24 mouse cellular contexts compared by ENCODE assay signal in genomic region chr3:63341481-63341880, GRCm38 (mm10).
DNase-seq lines count a peak whose midpoint lies in the region; ATAC-seq and TF ChIP-seq lines count a peak whose summit lies in the region.
"Had no signal": no experiment of that assay in that cellular context is flagged by ENCODE, and none has a peak within 500 bp of the region (broad histone marks: within the 10 kb centered on the region; RNA-seq: fewer than 3 reads in every experiment).

No protein-coding gene starts in this region.

- H3K9ac ChIP-seq in liver, adult 2 months (ENCODE audit: low read depth, low read length), result no peak overlapping the region
- H3K9ac ChIP-seq in liver, embryonic 12.5 days, result no peak overlapping the region
- no peak overlapping the region for H3K9ac ChIP-seq in forebrain, embryonic 15.5 days (replicated peaks)
- H3K9ac ChIP-seq: embryonic facial prominence, embryonic 12.5 days; embryonic facial prominence, embryonic 15.5 days; heart, embryonic 13.5 days; hindbrain, embryonic 14.5 days had no signal

- H3K36me3 ChIP-seq in liver, adult 2 months (ENCODE audit: control insufficient read depth, insufficient read depth, low read length), result no peaks in the 10 kb centered on the region
- H3K36me3 ChIP-seq in liver, embryonic 12.5 days, result no peaks in the 10 kb centered on the region
- H3K36me3 ChIP-seq in forebrain, embryonic 15.5 days, result no peaks in the 10 kb centered on the region
- H3K36me3 ChIP-seq: embryonic facial prominence, embryonic 12.5 days; heart, embryonic 13.5 days had no signal

- ATAC-seq in liver, embryonic 12.5 days, result no peak
- no peak for ATAC-seq in forebrain, embryonic 15.5 days (replicated peaks)
- ATAC-seq: CD4-positive, CD25-positive, alpha-beta regulatory T cell, adult 4 months; forebrain, embryonic 14.5 days; hindbrain, postnatal 0 days had no signal

- no peak for TF ChIP-seq POLR2A in liver, adult 2 months (IDR thresholded peaks at IDR 0.05; ENCODE audit: extremely low read depth, insufficient read depth, low read length)

- TF ChIP-seq CTCF in liver, adult 2 months (IDR thresholded peaks at IDR 0.05; ENCODE audit: low read depth, low read length), result no peak

- no peaks in the 10 kb centered on the region for H3K27me3 ChIP-seq in liver, adult 2 months (ENCODE audit: control insufficient read depth, insufficient read depth, low read length)
- no peaks in the 10 kb centered on the region for H3K27me3 ChIP-seq in liver, embryonic 12.5 days (replicated peaks)
- no peaks in the 10 kb centered on the region for H3K27me3 ChIP-seq in forebrain, embryonic 15.5 days
- H3K27me3 ChIP-seq: embryonic facial prominence, embryonic 12.5 days; embryonic facial prominence, embryonic 15.5 days; heart, embryonic 13.5 days had no signal

- no peak overlapping the region for H3K27ac ChIP-seq in liver, adult 2 months (replicated peaks; ENCODE audit: insufficient read depth, low read depth, low read length)
- no peak overlapping the region for H3K27ac ChIP-seq in liver, embryonic 12.5 days
- H3K27ac ChIP-seq in forebrain, embryonic 15.5 days (replicated peaks), result no peak overlapping the region
- H3K27ac ChIP-seq: embryonic facial prominence, embryonic 12.5 days; embryonic facial prominence, embryonic 15.5 days; gastrocnemius, adult 2 months; heart, embryonic 13.5 days; hindbrain, embryonic 14.5 days; hindbrain, postnatal 0 days had no signal

- H3K4me3 ChIP-seq in liver, adult 2 months (ENCODE audit: insufficient read depth, low read depth, low read length), result no peak overlapping the region
- no peak overlapping the region for H3K4me3 ChIP-seq in liver, embryonic 12.5 days
- H3K4me3 ChIP-seq in forebrain, embryonic 15.5 days, result no peak overlapping the region
- H3K4me3 ChIP-seq: embryonic facial prominence, embryonic 12.5 days; embryonic facial prominence, embryonic 15.5 days; gastrocnemius, adult 2 months; heart, embryonic 13.5 days had no signal

- H3K4me2 ChIP-seq in liver, embryonic 12.5 days, result no peak overlapping the region
- H3K4me2 ChIP-seq in forebrain, embryonic 15.5 days (replicated peaks), result no peak overlapping the region
- H3K4me2 ChIP-seq: embryonic facial prominence, embryonic 12.5 days; embryonic facial prominence, embryonic 15.5 days; heart, embryonic 13.5 days; hindbrain, embryonic 14.5 days had no signal

- peak; percentile 8 for DNase-seq in liver, adult 2 months (ENCODE audit: extremely low read depth, low read depth, low spot score)
- DNase-seq in lung, postnatal 10 days, result peak; percentile 14
- DNase-seq in lung, adult 18-20 months, result no peak
- peak; percentile 32 for DNase-seq in lung, postnatal 36 days
- DNase-seq: adrenal gland, adult 2 months; adrenal gland, postnatal 14 days; cerebellum, adult 11 months; cerebellum, adult 2 months; cerebellum, adult 9-11 months; cerebellum, postnatal 25 days; gastrocnemius, adult 2 months; gastrocnemius, postnatal 14 days; heart, adult 11 months; heart, postnatal 14 days; heart, postnatal 4 days had no signal

- no peaks in the 10 kb centered on the region for H3K9me3 ChIP-seq in liver, embryonic 12.5 days (replicated peaks)
- H3K9me3 ChIP-seq in forebrain, embryonic 15.5 days, result no peaks in the 10 kb centered on the region
- H3K9me3 ChIP-seq: embryonic facial prominence, embryonic 12.5 days; embryonic facial prominence, embryonic 15.5 days; heart, embryonic 13.5 days had no signal

- 88% methylated on average over 4 of the region's 4 CpGs for WGBS in liver, adult 2 months
- WGBS in liver, embryonic 12.5 days (ENCODE audit: insufficient replicate concordance), result 77% methylated on average over 4 of the region's 4 CpGs
- WGBS in forebrain, embryonic 15.5 days, result 96% methylated on average over 4 of the region's 4 CpGs

- H3K4me1 ChIP-seq in liver, adult 2 months (ENCODE audit: control insufficient read depth, insufficient read depth, low read length), result no peaks in the 10 kb centered on the region
- H3K4me1 ChIP-seq in liver, embryonic 12.5 days, result no peaks in the 10 kb centered on the region
- no peaks in the 10 kb centered on the region for H3K4me1 ChIP-seq in forebrain, embryonic 15.5 days
- H3K4me1 ChIP-seq: embryonic facial prominence, embryonic 12.5 days; embryonic facial prominence, embryonic 15.5 days; heart, embryonic 13.5 days had no signal

- no peaks in the 10 kb centered on the region for H3K79me2 ChIP-seq in liver, adult 2 months (ENCODE audit: control insufficient read depth, insufficient read depth, low read length)

Comparison
In these comparisons a context has a peak if more than half of its experiments do, and no peak if none do; other contexts are left out.
1. DNase-seq: peak in liver, adult 2 months (single experiment), lung, postnatal 10 days (single experiment) and lung, postnatal 36 days (single experiment); none in lung, adult 18-20 months (0 of 2).